Mouse (Mus musculus): ENCODE measurements at regions not wholly inside any gene's neighbourhood (a gene's known extent, or its start where the extent isn't known, plus 50 kb on each side); places are given as distances from the start of the nearest gene placed in this dataset.

- no peak for TF ChIP-seq CTCF (IDR thresholded peaks at IDR 0.05; ENCODE audit: extremely low read depth, insufficient read depth, insufficient read length, insufficient replicate concordance)
- TF ChIP-seq POLR2A (IDR thresholded peaks at IDR 0.05; ENCODE audit: low read depth, low read length), result no peak
Observed at GRCm38 (mm10) chr19:55985518-55985917, 243.9 kb downstream of the Tcf7l2 start.
